Mouse (Mus musculus) cerebellum, postnatal 36 days (tissue): ENCODE measurements around the gene Ccl26.

ENCODE experiments used
- DNase-seq, 2 experiments: peaks; one replicate each; pipeline ENCODE4 v3.0.0; 2021 to 2022; ENCODE audit warnings: mixed read lengths in 2 of 2

Ccl26 gene

GRCm38 (mm10) chr5:135537326-135537725 is 26.0 kb downstream of the Ccl26 start:
- no peak for DNase-seq

- DNase-seq, result no peak
Measured at GRCm38 (mm10) chr5:135535867-135536266, 27.5 kb downstream of the Ccl26 start.

- DNase-seq, result peak in 1 of 2 experiments; percentile 16
Measured at GRCm38 (mm10) chr5:135533431-135533830, 29.9 kb downstream of the Ccl26 start.

GRCm38 (mm10) chr5:135531306-135531845 is 32.0 kb downstream of the Ccl26 start:
- DNase-seq, result peak; percentile 51 to 70

- no peak for DNase-seq
Measured at GRCm38 (mm10) chr5:135529964-135530363, 33.4 kb downstream of the Ccl26 start.

GRCm38 (mm10) chr5:135529310-135529709 is 34.1 kb downstream of the Ccl26 start:
- no peak for DNase-seq

GRCm38 (mm10) chr5:135527986-135528385 is 35.4 kb downstream of the Ccl26 start:
- DNase-seq, result no peak

- DNase-seq, result peak; percentile 15 to 26
Measured at GRCm38 (mm10) chr5:135524660-135525560, 38.5 kb downstream of the Ccl26 start.

GRCm38 (mm10) chr5:135524087-135524486 is 39.3 kb downstream of the Ccl26 start:
- no peak for DNase-seq

GRCm38 (mm10) chr5:135522111-135522722 is 41.2 kb downstream of the Ccl26 start:
- no peak for DNase-seq

GRCm38 (mm10) chr5:135517348-135517883 is 46.0 kb downstream of the Ccl26 start:
- DNase-seq, result no peak

GRCm38 (mm10) chr5:135513131-135513530 is 50.2 kb downstream of the Ccl26 start:
- DNase-seq, result no peak

GRCm38 (mm10) chr5:135511105-135511504 is 52.3 kb downstream of the Ccl26 start:
- DNase-seq, result no peak
